Mouse (Mus musculus) midbrain, embryonic 10.5 days (tissue): Measurements from ENCODE around the gene Hdac4. TPM values are rescaled to one million over a fixed set of nuclear protein-coding genes. Genes with fewer than 3 reads are reported as not detected.

Source experiments
- DNase-seq: peaks from one replicate; pipeline ENCODE4 v3.0.0-alpha.2; 2017; ENCODE audit warnings: low spot score
- H3K27ac ChIP-seq: fragments of 300-500 bp; sonication (generic); replicated peaks from 2 replicates; pipeline ENCODE4 v1.5.1; 2016; ENCODE audit warnings: mild to moderate bottlenecking
- H3K27me3 ChIP-seq: fragments of 300-500 bp; sonication (generic); 2 replicates; pipeline ENCODE4 v1.6.1; 2016; ENCODE audit warnings: low read depth, mild to moderate bottlenecking; ENCODE audit not compliant: poor library complexity, severe bottlenecking
- H3K36me3 ChIP-seq: fragments of 300-500 bp; sonication (generic); 2 replicates; pipeline ENCODE4 v1.6.1; 2016; ENCODE audit warnings: mild to moderate bottlenecking, moderate library complexity
- H3K4me1 ChIP-seq: fragments of 300-500 bp; sonication (generic); 2 replicates; pipeline ENCODE4 v1.6.1; 2016
- H3K4me3 ChIP-seq: fragments of 300-500 bp; sonication (generic); 2 replicates; pipeline ENCODE4 v1.5.1; 2016; ENCODE audit warnings: mild to moderate bottlenecking, moderate library complexity
- H3K9me3 ChIP-seq: fragments of 300-500 bp; sonication (generic); replicated peaks from 2 replicates; pipeline ENCODE4 v1.6.1; 2016; ENCODE audit warnings: mild to moderate bottlenecking
- WGBS: fragments of 180-500 bp; shearing (Covaris S2); methylation state at CpG from one replicate; pipeline ENCODE4 v1.1.7; 2016; 5-methylcytosine and 5-hydroxymethylcytosine counted together
- polyA plus RNA-seq: library from polyadenylated mRNA; unstranded; fragments of >200 nt; fragmentation: Nextera tagmentation; extraction: Ambion mirVana; gene quantifications from 2 replicates; pipeline ENCODE4 v1.2.1, GENCODE M21; 2016

The Hdac4 gene
- polyA plus RNA-seq, 1 experiment from 2014 or later: 20.1 TPM

DNA sequence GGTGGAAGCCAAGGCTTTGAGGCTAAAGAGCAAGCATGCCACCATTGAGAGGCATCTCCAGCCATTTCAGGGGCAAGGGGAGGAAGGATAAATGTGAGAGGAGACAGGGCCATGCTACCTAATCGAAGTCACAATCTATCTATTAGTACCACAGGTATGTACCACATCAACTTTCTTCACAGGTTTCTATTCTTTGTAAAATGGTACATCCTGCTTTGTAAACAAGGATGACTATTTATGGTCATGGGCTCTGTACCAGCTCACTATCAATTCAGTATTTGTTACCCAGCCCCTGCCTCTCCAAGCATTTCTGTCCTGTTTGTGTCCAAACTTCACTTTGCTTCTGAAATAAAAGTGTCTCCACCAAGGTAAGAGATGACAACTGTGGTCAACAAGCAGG, 92.7 kb downstream of the Hdac4 start:
- H3K4me3 ChIP-seq: no peak overlapping the region
- no peaks in the 10 kb centered on the region for H3K9me3 ChIP-seq
- no peaks in the 10 kb centered on the region for H3K27me3 ChIP-seq
- 93% methylated on average over 1 of the region's 1 CpGs for WGBS
- H3K36me3 ChIP-seq: no peaks in the 10 kb centered on the region
- H3K4me1 ChIP-seq: peaks cover 11% of the 10 kb centered on the region
- DNase-seq: no peak
- no peak overlapping the region for H3K27ac ChIP-seq

- Histone ChIP-seq H3K9me3 (no peaks in the 10 kb centered on the region), H3K4me3 (no peak overlapping the region), H3K27ac (peak overlapping the region; percentile 10; the same call in 1 of the 2 replicates), H3K4me1 (peaks cover 11% of the 10 kb centered on the region), H3K36me3 (0 out of 2 replicates have a peak, but pooled peaks cover 2% of the 10 kb centered on the region), H3K27me3 (no peaks in the 10 kb centered on the region)
- DNase-seq: no peak
- WGBS: 72% methylated on average over 4 of the region's 4 CpGs
Observed at GRCm38 (mm10) chr1:92100371-92100891, 95.1 kb downstream of the Hdac4 start.

DNA sequence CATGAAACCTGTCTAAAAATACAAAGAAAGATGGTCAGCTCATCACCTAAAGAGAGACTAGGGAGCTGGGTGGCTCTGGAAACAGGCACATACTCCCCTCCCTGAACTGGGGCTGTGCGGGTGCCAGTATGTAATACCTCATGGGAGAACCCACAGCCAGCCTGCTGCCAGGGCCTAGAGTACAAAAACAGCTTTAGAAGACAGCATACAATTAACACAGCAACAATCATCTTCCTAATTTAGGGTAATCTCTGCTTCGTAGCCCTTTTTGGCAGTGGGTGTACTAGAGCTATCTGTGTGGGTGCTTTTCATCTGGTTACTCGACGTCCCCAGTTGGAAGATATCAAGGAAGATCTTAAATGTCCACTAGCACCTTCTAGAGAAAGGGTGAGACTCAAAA, 95.5 kb downstream of the Hdac4 start:
- WGBS: 94% methylated on average over 4 of the region's 4 CpGs

DNA sequence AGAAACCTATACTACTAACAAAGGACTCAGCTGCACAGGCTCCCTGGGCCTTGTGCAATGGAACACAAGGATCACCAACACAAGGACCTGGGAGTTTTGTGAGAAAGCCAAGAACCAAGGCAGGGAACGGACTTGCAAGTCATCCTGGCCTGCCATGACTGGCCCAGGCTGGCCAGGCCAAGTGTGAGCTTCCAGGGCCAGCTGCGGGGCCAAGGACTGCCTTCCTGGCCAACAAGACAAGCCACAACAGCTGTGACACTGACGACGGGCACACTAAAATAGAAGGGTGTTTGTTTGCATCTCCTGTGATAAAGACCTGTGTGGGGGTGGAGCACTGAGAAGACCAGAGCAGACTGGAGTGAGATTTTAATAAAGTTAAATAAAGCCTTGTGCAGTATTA, 96.0 kb downstream of the Hdac4 start:
- WGBS: 74% methylated on average over 4 of the region's 4 CpGs
- Histone ChIP-seq H3K27me3 (no peaks in the 10 kb centered on the region), H3K9me3 (no peaks in the 10 kb centered on the region), H3K36me3 (0 out of 2 replicates have a peak, but pooled peaks cover 2% of the 10 kb centered on the region), H3K4me3 (no peak overlapping the region), H3K27ac (peak overlapping the region; percentile 42; the same call in 1 of the 2 replicates), H3K4me1 (peaks cover 11% of the 10 kb centered on the region)
- no peak for DNase-seq

More for the DNA sequence above, 95.5 kb downstream of the Hdac4 start:
- no peaks in the 10 kb centered on the region for H3K27me3 ChIP-seq
- H3K4me3 ChIP-seq: no peak overlapping the region
- 0 out of 2 replicates have a peak, but pooled peaks cover 2% of the 10 kb centered on the region for H3K36me3 ChIP-seq
- H3K27ac ChIP-seq: peak overlapping the region; percentile 10; the same call in 1 of the 2 replicates
- H3K9me3 ChIP-seq: no peaks in the 10 kb centered on the region
- peaks cover 11% of the 10 kb centered on the region for H3K4me1 ChIP-seq
- no peak for DNase-seq

- peaks cover 11% of the 10 kb centered on the region for H3K4me1 ChIP-seq
- no peaks in the 10 kb centered on the region for H3K9me3 ChIP-seq
- no peak for DNase-seq
- 0 out of 2 replicates have a peak, but pooled peaks cover 2% of the 10 kb centered on the region for H3K36me3 ChIP-seq
- H3K4me3 ChIP-seq: no peak overlapping the region
- 85% methylated on average over 3 of the region's 3 CpGs for WGBS
- H3K27me3 ChIP-seq: no peaks in the 10 kb centered on the region
- no peak overlapping the region for H3K27ac ChIP-seq
Observed at GRCm38 (mm10) chr1:92098456-92098855, 97.0 kb downstream of the Hdac4 start.

DNA sequence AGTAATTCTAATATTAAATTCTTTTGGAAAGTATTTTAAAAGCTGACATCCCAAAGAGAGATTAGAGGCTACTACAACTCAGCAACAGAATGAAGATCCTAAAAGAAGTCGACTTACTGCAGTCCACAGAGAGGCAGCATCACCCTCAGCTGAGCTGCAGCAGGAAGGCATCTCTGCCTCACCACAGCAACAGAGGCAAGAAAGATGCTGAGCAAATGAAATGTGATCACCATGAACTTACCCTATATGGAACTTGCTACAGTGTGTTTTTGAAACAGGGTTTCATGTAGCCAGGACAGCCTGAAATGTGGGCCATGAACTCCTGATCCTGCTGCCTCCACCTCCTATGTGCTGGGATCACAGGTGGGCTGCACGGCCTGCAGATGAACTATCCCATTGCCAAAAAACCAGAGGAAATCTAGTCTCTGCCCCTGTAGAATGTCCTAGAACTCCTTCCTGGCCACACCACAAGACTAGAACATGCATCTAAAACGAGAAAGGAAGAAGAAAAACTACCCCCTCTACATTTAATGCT, 98.4 kb downstream of the Hdac4 start:
- H3K27ac ChIP-seq: no peak overlapping the region

DNA sequence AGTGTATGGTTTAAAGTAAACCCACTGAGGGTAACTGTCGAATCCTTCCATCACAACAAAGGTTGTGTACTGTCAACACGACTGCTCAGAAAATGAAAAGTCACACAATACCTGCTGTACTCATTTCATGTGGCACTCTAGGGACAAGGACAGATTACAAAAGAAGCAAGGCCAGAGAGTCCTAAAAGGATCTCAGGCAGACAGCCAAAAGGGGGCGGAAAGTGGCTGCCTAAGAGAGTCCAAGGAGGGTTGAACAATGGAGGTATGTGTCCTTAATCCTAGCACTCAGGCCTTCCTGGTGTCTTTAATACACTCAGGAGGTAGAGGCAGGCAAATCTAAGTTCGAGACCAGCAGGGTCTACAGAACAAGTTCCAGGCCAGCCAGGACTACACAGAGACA, 103.2 kb downstream of the Hdac4 start:
- Histone ChIP-seq H3K4me1 (peaks cover 10% of the 10 kb centered on the region), H3K9me3 (no peaks in the 10 kb centered on the region), H3K4me3 (no peak overlapping the region), H3K27ac (no peak overlapping the region), H3K36me3 (0 out of 2 replicates have a peak, but pooled peaks cover 6% of the 10 kb centered on the region), H3K27me3 (no peaks in the 10 kb centered on the region)
- 94% methylated on average over 4 of the region's 4 CpGs for whole genome bisulfite sequencing
- no peak for DNase-seq

More for the DNA sequence above, 98.4 kb downstream of the Hdac4 start:
- no peak for DNase-seq
- no peaks in the 10 kb centered on the region for H3K9me3 ChIP-seq
- no peak overlapping the region for H3K4me3 ChIP-seq
- H3K27me3 ChIP-seq: no peaks in the 10 kb centered on the region
- peaks cover 11% of the 10 kb centered on the region for H3K4me1 ChIP-seq
- 0 out of 2 replicates have a peak, but pooled peaks cover 2% of the 10 kb centered on the region for H3K36me3 ChIP-seq
- 81% methylated on average over 3 of the region's 3 CpGs for WGBS

DNA sequence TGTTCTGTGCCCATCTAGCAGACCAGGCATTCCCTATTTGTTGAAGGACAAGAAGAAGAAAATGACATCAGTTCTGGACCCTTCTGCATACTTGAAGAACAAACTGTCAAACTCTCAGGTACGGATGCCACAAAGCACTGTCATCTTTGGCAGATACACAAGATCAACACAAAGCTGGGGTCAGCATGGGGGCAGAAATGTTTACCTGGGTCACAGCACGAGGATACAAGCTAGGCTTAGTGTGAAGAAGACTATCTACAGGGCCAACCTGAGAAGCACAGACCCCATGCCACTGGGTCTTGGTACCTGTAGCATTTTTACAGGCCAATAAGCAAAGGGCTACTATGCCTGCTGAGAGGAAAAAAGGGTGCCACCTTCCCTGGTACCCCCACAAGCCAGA, 107.7 kb downstream of the Hdac4 start:
- no peak for DNase-seq
- Histone ChIP-seq H3K27me3 (no peaks in the 10 kb centered on the region), H3K9me3 (no peaks in the 10 kb centered on the region)

GRCm38 (mm10) chr1:92087343-92087742, 108.2 kb downstream of the Hdac4 start:
- 0 out of 2 replicates have a peak, but pooled peaks cover 4% of the 10 kb centered on the region for H3K36me3 ChIP-seq
- H3K9me3 ChIP-seq: no peaks in the 10 kb centered on the region
- 88% methylated on average over 2 of the region's 2 CpGs for WGBS
- peaks cover 30% of the 10 kb centered on the region for H3K4me1 ChIP-seq
- no peak overlapping the region for H3K27ac ChIP-seq
- no peak overlapping the region for H3K4me3 ChIP-seq
- no peaks in the 10 kb centered on the region for H3K27me3 ChIP-seq
- DNase-seq: no peak

More for the DNA sequence above, 107.7 kb downstream of the Hdac4 start:
- no peak overlapping the region for H3K27ac ChIP-seq
- H3K4me3 ChIP-seq: no peak overlapping the region
- WGBS: 83% methylated on average over 2 of the region's 2 CpGs
- 0 out of 2 replicates have a peak, but pooled peaks cover 4% of the 10 kb centered on the region for H3K36me3 ChIP-seq
- H3K4me1 ChIP-seq: peaks cover 30% of the 10 kb centered on the region

DNA sequence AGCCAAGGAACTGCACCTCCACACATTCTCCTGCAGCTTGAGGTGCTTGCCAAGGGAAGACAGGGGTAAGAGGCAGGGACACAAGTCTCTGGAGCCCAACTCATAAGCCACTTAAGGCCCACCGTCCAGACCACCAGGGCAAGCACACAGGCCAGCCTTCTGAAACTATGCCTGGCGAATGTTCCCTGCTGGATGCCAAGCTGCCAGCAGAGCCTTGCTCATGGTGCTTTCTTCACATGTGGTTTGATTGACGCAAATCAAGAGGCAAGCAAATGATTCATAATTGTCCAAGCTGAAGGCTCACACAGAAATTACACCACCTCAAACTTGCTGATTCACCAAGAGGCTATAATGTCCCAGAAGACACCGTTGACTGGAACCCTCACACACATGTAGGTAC, 108.7 kb downstream of the Hdac4 start:
- WGBS: 93% methylated on average over 4 of the region's 4 CpGs
- Histone ChIP-seq H3K27me3 (no peaks in the 10 kb centered on the region), H3K36me3 (0 out of 2 replicates have a peak, but pooled peaks cover 4% of the 10 kb centered on the region), H3K9me3 (no peaks in the 10 kb centered on the region), H3K27ac (no peak overlapping the region), H3K4me1 (peaks cover 30% of the 10 kb centered on the region), H3K4me3 (no peak overlapping the region)
- no peak for DNase-seq

DNA sequence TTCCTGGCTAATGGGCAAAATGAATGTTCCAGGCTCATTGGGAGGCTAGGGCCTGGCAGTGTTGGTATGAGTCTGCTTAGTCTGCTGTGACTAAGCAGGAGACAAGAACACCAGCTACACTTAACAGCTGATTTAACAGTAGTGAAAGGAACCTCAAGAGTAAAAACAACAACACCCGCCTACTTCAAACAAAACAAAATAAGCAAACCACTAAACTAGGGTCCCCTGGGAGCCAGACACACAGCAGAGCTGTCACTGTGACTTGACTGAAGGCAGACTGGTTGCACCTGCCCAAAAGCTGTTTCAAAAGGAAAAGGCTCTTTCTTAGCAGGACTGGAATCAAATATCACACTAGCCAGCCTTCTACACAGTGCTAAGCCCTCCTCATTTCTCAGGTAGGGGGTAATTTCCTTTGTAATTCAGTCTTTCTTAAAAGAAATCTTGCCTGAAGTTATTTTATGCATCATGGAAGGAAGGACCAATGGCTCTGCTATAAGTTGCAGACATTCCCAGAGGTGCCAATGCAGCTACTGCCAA, 109.2 kb downstream of the Hdac4 start:
- 50% methylated on average over 1 of the region's 1 CpGs for WGBS
- H3K4me3 ChIP-seq: no peak overlapping the region
- H3K27me3 ChIP-seq: no peaks in the 10 kb centered on the region
- H3K4me1 ChIP-seq: peaks cover 30% of the 10 kb centered on the region
- H3K27ac ChIP-seq: no peak overlapping the region
- no peak for DNase-seq
- no peaks in the 10 kb centered on the region for H3K9me3 ChIP-seq
- H3K36me3 ChIP-seq: 0 out of 2 replicates have a peak, but pooled peaks cover 4% of the 10 kb centered on the region

- Histone ChIP-seq H3K4me3 (no peak overlapping the region), H3K27ac (no peak overlapping the region), H3K36me3 (0 out of 2 replicates have a peak, but pooled peaks cover 3% of the 10 kb centered on the region), H3K4me1 (peaks cover 23% of the 10 kb centered on the region), H3K9me3 (no peaks in the 10 kb centered on the region), H3K27me3 (no peaks in the 10 kb centered on the region)
- 95% methylated on average over 2 of the region's 2 CpGs for WGBS
- DNase-seq: no peak
Observed at GRCm38 (mm10) chr1:92084738-92085137, 110.8 kb downstream of the Hdac4 start.

DNA sequence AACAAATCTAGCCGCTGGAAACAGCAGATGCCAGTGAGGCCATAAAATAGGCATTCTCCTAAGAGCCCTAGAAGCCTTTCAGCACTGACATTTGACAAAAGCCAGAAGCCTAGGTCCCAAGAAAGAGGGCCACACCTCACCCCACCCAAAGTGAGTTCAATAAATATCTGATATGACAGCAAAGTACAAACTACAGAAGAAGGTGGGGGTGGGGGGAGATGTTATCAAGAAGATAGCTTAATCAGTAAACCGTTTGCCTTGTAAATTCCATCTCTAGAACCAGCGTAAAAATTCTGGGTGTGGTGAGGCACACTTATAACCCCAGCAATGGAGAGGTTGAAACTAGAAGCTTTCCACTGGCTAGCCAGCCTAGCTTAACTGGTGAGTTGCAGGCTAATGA, 111.5 kb downstream of the Hdac4 start:
- no peaks in the 10 kb centered on the region for H3K27me3 ChIP-seq
- WGBS: 87% methylated on average over 3 of the region's 3 CpGs
- no peaks in the 10 kb centered on the region for H3K36me3 ChIP-seq
- no peak overlapping the region for H3K27ac ChIP-seq
- no peak overlapping the region for H3K4me3 ChIP-seq
- peaks cover 20% of the 10 kb centered on the region for H3K4me1 ChIP-seq
- no peak for DNase-seq
- H3K9me3 ChIP-seq: no peaks in the 10 kb centered on the region
